Mouse (Mus musculus): Measurements from ENCODE around the gene Mef2c. TPM values are rescaled to one million over a fixed set of nuclear protein-coding genes. Genes with fewer than 3 reads are reported as not detected.

Mef2c gene
- total and polyA plus RNA-seq, 3 experiments = not detected

GRCm38 (mm10) chr13:83484721-83485369 lies 19.0 kb upstream of the Mef2c start:
- Histone ChIP-seq H3K9ac (ENCODE audit: control insufficient read depth, low read depth, low read length, poor library complexity, severe bottlenecking) (no peak overlapping the region), H3K36me3 (ENCODE audit: control insufficient read depth in 1 of 2, insufficient read depth in 2 of 2, low read length in 2 of 2) (no peaks in the 10 kb centered on the region), H3K9me3 (replicated peaks; ENCODE audit: insufficient read depth, low read length) (no peaks in the 10 kb centered on the region), H3K27me3 (ENCODE audit: control insufficient read depth in 1 of 2, insufficient read depth in 2 of 2, low read length in 2 of 2) (no peaks in the 10 kb centered on the region), H3K4me3 (ENCODE audit: control insufficient read depth in 1 of 2, insufficient read depth in 1 of 2, low read depth in 2 of 2, low read length in 2 of 2) (no peak overlapping the region), H3K27ac (ENCODE audit: control insufficient read depth, low read depth, low read length) (no peak overlapping the region), H3K4me1 (ENCODE audit: control insufficient read depth in 1 of 2, insufficient read depth in 2 of 2, low read length in 2 of 2) (no peaks in the 10 kb centered on the region), H3K79me2 (ENCODE audit: control insufficient read depth, insufficient read depth, low read length, poor library complexity) (no peaks in the 10 kb centered on the region)
- no peak for DNase-seq (ENCODE audit: low read depth, low spot score)
- TF ChIP-seq POLR2AphosphoS5 (IDR thresholded peaks at IDR 0.05; ENCODE audit: borderline replicate concordance, low read depth, low read length) (no peak), NRF1 (IDR thresholded peaks at IDR 0.05; ENCODE audit: insufficient read depth, low read depth, low read length, poor library complexity, severe bottlenecking) (no peak), MYC (IDR thresholded peaks at IDR 0.05; ENCODE audit: low read depth, low read length) (no peak), RCOR1 (IDR thresholded peaks at IDR 0.05; ENCODE audit: low read depth, low read length) (no peak), HCFC1 (IDR thresholded peaks at IDR 0.05; ENCODE audit: low read depth, low read length) (no peak), ELF1 (IDR thresholded peaks at IDR 0.05; ENCODE audit: low read depth, low read length) (no peak), MEF2A (IDR thresholded peaks at IDR 0.05; ENCODE audit: extremely low read depth, insufficient replicate concordance, low read depth, low read length, poor library complexity, severe bottlenecking) (no peak), CHD2 (IDR thresholded peaks at IDR 0.05; ENCODE audit: low read length) (no peak), ZC3H11A (IDR thresholded peaks at IDR 0.05; ENCODE audit: low read depth, low read length) (no peak), JUND (IDR thresholded peaks at IDR 0.05; ENCODE audit: low read depth, low read length) (no peak), ZMIZ1 (IDR thresholded peaks at IDR 0.05; ENCODE audit: low read depth, low read length) (no peak), MAX (IDR thresholded peaks at IDR 0.05; ENCODE audit: low read length) (no peak)

GRCm38 (mm10) chr13:83492051-83492450 lies 11.8 kb upstream of the Mef2c start:
- Histone ChIP-seq H3K4me3 (ENCODE audit: control insufficient read depth in 1 of 2, insufficient read depth in 1 of 2, low read depth in 2 of 2, low read length in 2 of 2) (no peak overlapping the region), H3K9me3 (replicated peaks; ENCODE audit: insufficient read depth, low read length) (no peaks in the 10 kb centered on the region), H3K4me1 (ENCODE audit: control insufficient read depth in 1 of 2, insufficient read depth in 2 of 2, low read length in 2 of 2) (no peaks in the 10 kb centered on the region), H3K79me2 (ENCODE audit: control insufficient read depth, insufficient read depth, low read length, poor library complexity) (no peaks in the 10 kb centered on the region), H3K9ac (ENCODE audit: control insufficient read depth, low read depth, low read length, poor library complexity, severe bottlenecking) (no peak overlapping the region), H3K27me3 (ENCODE audit: control insufficient read depth in 1 of 2, insufficient read depth in 2 of 2, low read length in 2 of 2) (no peaks in the 10 kb centered on the region), H3K27ac (ENCODE audit: control insufficient read depth, low read depth, low read length) (no peak overlapping the region), H3K36me3 (ENCODE audit: control insufficient read depth in 1 of 2, insufficient read depth in 2 of 2, low read length in 2 of 2) (no peaks in the 10 kb centered on the region)
- no peak for TF ChIP-seq CHD2 (IDR thresholded peaks at IDR 0.05; ENCODE audit: low read length)
- TF ChIP-seq ZKSCAN1 (IDR thresholded peaks at IDR 0.05; ENCODE audit: low read depth, low read length) = no peak
- TF ChIP-seq NRF1 (IDR thresholded peaks at IDR 0.05; ENCODE audit: insufficient read depth, low read depth, low read length, poor library complexity, severe bottlenecking) = no peak
- DNase-seq (ENCODE audit: low read depth, low spot score) = no peak

GRCm38 (mm10) chr13:83497708-83498107 lies 6.1 kb upstream of the Mef2c start:
- no peaks in the 10 kb centered on the region for H3K27me3 ChIP-seq (ENCODE audit: control insufficient read depth in 1 of 2, insufficient read depth in 2 of 2, low read length in 2 of 2)
- no peaks in the 10 kb centered on the region for H3K79me2 ChIP-seq (ENCODE audit: control insufficient read depth, insufficient read depth, low read length, poor library complexity)
- no peak overlapping the region for H3K9ac ChIP-seq (ENCODE audit: control insufficient read depth, low read depth, low read length, poor library complexity, severe bottlenecking)
- H3K4me3 ChIP-seq (ENCODE audit: control insufficient read depth in 1 of 2, insufficient read depth in 1 of 2, low read depth in 2 of 2, low read length in 2 of 2) = no peak overlapping the region
- no peak for DNase-seq (ENCODE audit: low read depth, low spot score)
- TF ChIP-seq CHD2 (IDR thresholded peaks at IDR 0.05; ENCODE audit: low read length) (no peak), MEF2A (IDR thresholded peaks at IDR 0.05; ENCODE audit: extremely low read depth, insufficient replicate concordance, low read depth, low read length, poor library complexity, severe bottlenecking) (no peak), ELF1 (IDR thresholded peaks at IDR 0.05; ENCODE audit: low read depth, low read length) (no peak), CTCF (IDR thresholded peaks at IDR 0.05 in 2 of 3, conservative IDR thresholded peaks at IDR 0.05 in 1 of 3; ENCODE audit: control insufficient read depth in 1 of 3, insufficient read depth in 1 of 3, low read depth in 2 of 3, low read length in 3 of 3, poor library complexity in 1 of 3, severe bottlenecking in 1 of 3) (no peak), MYB (IDR thresholded peaks at IDR 0.05; ENCODE audit: low read depth, low read length) (no peak)
- peaks cover 0 to 4% of the 10 kb centered on the region in 2 experiments; a peak in 1 of 4 replicates for H3K36me3 ChIP-seq (ENCODE audit: control insufficient read depth in 1 of 2, insufficient read depth in 2 of 2, low read length in 2 of 2)
- H3K27ac ChIP-seq (ENCODE audit: control insufficient read depth, low read depth, low read length) = no peak overlapping the region
- peaks cover 0 to 3% of the 10 kb centered on the region in 2 experiments; a peak in 1 of 4 replicates for H3K4me1 ChIP-seq (ENCODE audit: control insufficient read depth in 1 of 2, insufficient read depth in 2 of 2, low read length in 2 of 2)
- no peaks in the 10 kb centered on the region for H3K9me3 ChIP-seq (replicated peaks; ENCODE audit: insufficient read depth, low read length)
